8 mouse cellular contexts compared by ENCODE assay signal in the genomic region with DNA sequence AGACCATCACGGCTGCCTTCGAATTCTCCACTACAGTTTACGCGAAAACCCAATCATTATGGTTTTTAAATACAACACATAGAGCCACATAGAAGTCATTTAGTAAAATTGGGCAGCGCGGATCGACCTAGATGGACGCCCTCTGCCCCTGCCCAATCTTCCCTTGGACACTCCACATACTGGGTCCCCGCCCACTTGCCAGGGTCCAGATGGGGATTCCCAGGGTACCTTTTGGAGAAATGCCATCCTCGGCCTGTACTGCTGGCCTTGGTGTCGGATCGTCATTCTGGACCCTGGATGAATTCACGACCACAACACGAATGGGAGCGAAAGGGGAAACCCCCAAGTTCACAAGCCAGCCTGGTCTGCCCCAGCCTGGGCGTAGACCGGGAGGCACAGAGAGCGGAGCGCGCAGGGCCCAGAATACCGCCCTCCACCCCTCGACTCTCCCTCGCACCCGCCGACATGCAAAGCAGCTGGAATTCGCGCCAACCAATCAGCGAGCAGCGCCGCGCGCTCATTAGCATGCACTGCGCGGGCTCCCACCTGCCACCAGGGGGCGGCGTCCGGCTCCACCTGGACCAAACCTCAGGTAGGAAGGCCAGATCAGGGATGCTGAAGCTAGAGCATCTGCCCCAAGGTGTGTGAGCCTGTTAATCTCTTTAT. TPM values are rescaled to one million over a fixed set of nuclear protein-coding genes. Genes with fewer than 3 reads are reported as not detected.
DNase-seq lines count a peak whose midpoint lies in the region; ATAC-seq lines count a peak whose summit lies in the region.

A gene (minus strand): TSS at position 420 of the 666 bp plus-strand sequence.

- ATAC-seq in heart, embryonic 12.5 days (ENCODE audit: insufficient number of reproducible peaks, low FRiP score): peak; percentile 93
- ATAC-seq in kidney, embryonic 16.5 days (ENCODE audit: low FRiP score, low TSS enrichment): peak; percentile 96
- peak; percentile 76 for ATAC-seq in monocyte, adult 5-6 weeks (replicated peaks; ENCODE audit: insufficient number of reproducible peaks, low FRiP score, low TSS enrichment, poor library complexity, severe bottlenecking)

- no peak within 1 kb of the TSS for H3K27ac ChIP-seq in heart, embryonic 12.5 days (ENCODE audit: poor library complexity, severe bottlenecking)
- H3K27ac ChIP-seq in kidney, embryonic 16.5 days (ENCODE audit: low read length): no peak within 1 kb of the TSS

- peak; percentile 90 for DNase-seq in CD4-positive helper T cell, adult 2 months (ENCODE audit: low read depth, low spot score)
- DNase-seq in c-Kit-negative CD71-positive TER-119-positive erythroid progenitor cells, embryonic 14.5 days (ENCODE audit: low read depth, low spot score): peak; percentile 31
- peak; percentile 11 for DNase-seq in fat pad, adult 2 months (ENCODE audit: extremely low read depth, low read depth, low spot score)
- peak; percentile 90 for DNase-seq in liver
- peak; percentile 78 to 84 for DNase-seq in spleen, postnatal 36 days (ENCODE audit: low spot score in 2 of 2)

- peak within 1 kb of the TSS; percentile 63 for H3K9ac ChIP-seq in heart, embryonic 12.5 days
- peak within 1 kb of the TSS; percentile 67 for H3K9ac ChIP-seq in kidney, embryonic 16.5 days (replicated peaks; ENCODE audit: low read length)

- no peaks in the 10 kb centered on the region for H3K36me3 ChIP-seq in heart, embryonic 12.5 days
- no peaks in the 10 kb centered on the region for H3K36me3 ChIP-seq in kidney, embryonic 16.5 days (ENCODE audit: insufficient read depth, low read length)

- peak within 1 kb of the TSS; percentile 49 for H3K4me3 ChIP-seq in heart, embryonic 12.5 days
- peak within 1 kb of the TSS; percentile 51 for H3K4me3 ChIP-seq in kidney, embryonic 16.5 days (ENCODE audit: low read length)

- H3K27me3 ChIP-seq in heart, embryonic 12.5 days (replicated peaks): peaks cover 54% of the 10 kb centered on the region
- no peaks in the 10 kb centered on the region for H3K27me3 ChIP-seq in kidney, embryonic 16.5 days (ENCODE audit: insufficient read depth, low read length)

- H3K4me2 ChIP-seq in heart, embryonic 12.5 days: peak within 1 kb of the TSS; percentile 80
- peak within 1 kb of the TSS; percentile 88 for H3K4me2 ChIP-seq in kidney, embryonic 16.5 days (replicated peaks; ENCODE audit: low read depth, low read length)

- no peaks in the 10 kb centered on the region for H3K9me3 ChIP-seq in heart, embryonic 12.5 days (replicated peaks)
- no peaks in the 10 kb centered on the region for H3K9me3 ChIP-seq in kidney, embryonic 16.5 days (ENCODE audit: low read length)

- no peaks in the 10 kb centered on the region; the same call in 1 of the 2 replicates for H3K4me1 ChIP-seq in heart, embryonic 12.5 days (replicated peaks)
- H3K4me1 ChIP-seq in kidney, embryonic 16.5 days (ENCODE audit: insufficient read depth, low read length): peaks cover 7% of the 10 kb centered on the region

- WGBS in heart, embryonic 12.5 days: 7% methylated on average over 37 of the region's 37 CpGs
- WGBS in kidney, embryonic 16.5 days: 3% methylated on average over 37 of the region's 37 CpGs

RNA-seq across cellular contexts. Expression of the gene that starts here (rescaled TPM):
- 0.91 and 1.1 TPM in 2 replicates for polyA plus RNA-seq in heart, embryonic 12.5 days (2016; fragmentation: Nextera tagmentation; extraction: Ambion mirVana)
- 1.2 and 1.9 TPM in 2 replicates for polyA plus RNA-seq in kidney, embryonic 16.5 days (2015; fragmentation: Nextera tagmentation; extraction: Ambion mirVana)
- total RNA-seq in monocyte, adult 5-6 weeks (2017): 0.19 to 0.78 TPM in 2 of 3 replicates, not detected in the other

Comparison
In these comparisons a context has a peak if more than half of its experiments do, and no peak if none do; other contexts are left out.
1. Peak in ATAC-seq in monocyte, adult 5-6 weeks; RNA of the gene not detected or under 1 TPM.
2. DNase-seq: peak in every context shown above with its lines; median percentile 90 in CD4-positive helper T cell, adult 2 months; 90 in liver; 81 in spleen, postnatal 36 days; 31 in c-Kit-negative CD71-positive TER-119-positive erythroid progenitor cells, embryonic 14.5 days; 11 in fat pad, adult 2 months.